Mouse (Mus musculus): ENCODE measurements around the gene Ltbp1. TPM values are rescaled to one million over a fixed set of nuclear protein-coding genes. Genes with fewer than 3 reads are reported as not detected.

Ltbp1 gene
- polyA plus RNA-seq, 1 experiment = 20.3 TPM

DNA sequence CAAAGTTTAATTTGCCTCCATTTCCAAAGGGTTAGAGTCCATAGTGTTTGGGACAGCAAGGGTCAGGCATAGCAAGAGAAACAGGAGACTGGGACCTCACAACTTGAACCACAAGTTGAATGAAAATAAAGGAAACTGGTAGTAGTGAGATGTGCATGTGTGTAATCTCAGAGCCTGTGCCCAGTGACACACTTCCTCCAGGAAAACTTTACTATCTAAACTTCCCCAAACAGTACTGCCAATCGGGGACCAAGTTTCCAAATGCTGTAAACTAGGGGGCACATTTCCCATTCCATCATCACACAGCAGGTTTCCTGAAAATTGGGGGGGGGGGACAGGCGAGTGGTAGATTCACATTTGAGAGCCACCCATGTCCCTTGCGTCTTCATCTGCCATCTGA, 267.1 kb downstream of the Ltbp1 start:
- 50% methylated on average over 3 of the region's 3 CpGs for WGBS
- no peak for TF ChIP-seq CTCF (IDR thresholded peaks at IDR 0.05; ENCODE audit: control insufficient read depth, insufficient read depth, low read length)
- TF ChIP-seq POLR2A (IDR thresholded peaks at IDR 0.05; ENCODE audit: borderline replicate concordance, control insufficient read depth, low read depth, low read length) = no peak
- Histone ChIP-seq H3K27ac (ENCODE audit: control insufficient read depth, insufficient read depth, low read depth, low read length, poor library complexity) (no peak overlapping the region), H3K4me3 (replicated peaks; ENCODE audit: control insufficient read depth, low read depth, low read length) (no peak overlapping the region), H3K4me1 (ENCODE audit: control insufficient read depth, insufficient read depth, low read length) (no peaks in the 10 kb centered on the region)

DNA sequence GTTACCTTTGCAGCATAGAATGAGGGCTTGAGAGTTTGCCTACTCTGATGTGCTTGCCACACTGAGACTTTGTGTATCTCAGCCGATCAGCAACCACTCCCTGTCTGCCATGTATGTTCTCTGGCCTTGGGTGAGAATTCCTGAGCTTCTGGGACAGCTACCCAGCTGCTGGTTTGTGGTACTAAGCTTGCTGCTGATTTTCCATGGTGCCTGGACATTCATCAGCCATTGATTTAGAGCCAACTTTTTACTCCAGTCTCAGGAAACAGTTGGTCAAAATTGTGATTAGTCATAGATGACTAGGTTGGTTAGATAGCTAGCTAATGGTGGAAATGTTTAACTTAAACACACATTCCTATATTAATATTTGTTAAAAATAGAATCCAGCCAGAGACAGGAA, 267.9 kb downstream of the Ltbp1 start:
- WGBS = 77% methylated on average over 1 of the region's 1 CpGs
- Histone ChIP-seq H3K4me3 (replicated peaks; ENCODE audit: control insufficient read depth, low read depth, low read length) (no peak overlapping the region), H3K4me1 (ENCODE audit: control insufficient read depth, insufficient read depth, low read length) (no peaks in the 10 kb centered on the region), H3K27ac (ENCODE audit: control insufficient read depth, insufficient read depth, low read depth, low read length, poor library complexity) (no peak overlapping the region)
- TF ChIP-seq CTCF (IDR thresholded peaks at IDR 0.05; ENCODE audit: control insufficient read depth, insufficient read depth, low read length) = no peak
- TF ChIP-seq POLR2A (IDR thresholded peaks at IDR 0.05; ENCODE audit: borderline replicate concordance, control insufficient read depth, low read depth, low read length) = no peak

DNA sequence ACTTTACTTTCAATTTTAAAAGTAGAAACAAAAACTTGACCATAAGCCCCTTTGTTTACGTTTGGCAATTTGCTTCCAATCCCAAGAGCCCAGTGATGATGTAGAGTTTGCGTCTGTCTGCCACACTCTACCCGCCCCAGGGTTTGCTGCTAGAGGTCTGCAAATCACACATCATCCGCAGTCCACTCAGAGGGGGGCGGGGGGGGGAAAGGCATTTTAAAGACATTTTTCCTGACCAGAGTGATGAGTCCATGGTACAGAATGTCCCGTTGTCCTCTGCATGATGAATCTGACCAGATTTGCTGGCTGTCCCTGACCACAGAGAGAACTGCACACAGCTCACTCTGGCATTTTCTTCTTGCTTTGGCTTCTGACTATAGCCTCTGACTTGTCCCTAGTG, 269.9 kb downstream of the Ltbp1 start:
- TF ChIP-seq POLR2A (IDR thresholded peaks at IDR 0.05; ENCODE audit: borderline replicate concordance, control insufficient read depth, low read depth, low read length) (no peak), CTCF (IDR thresholded peaks at IDR 0.05; ENCODE audit: control insufficient read depth, insufficient read depth, low read length) (no peak)
- no peak overlapping the region for H3K27ac ChIP-seq (ENCODE audit: control insufficient read depth, insufficient read depth, low read depth, low read length, poor library complexity)
- no peaks in the 10 kb centered on the region for H3K4me1 ChIP-seq (ENCODE audit: control insufficient read depth, insufficient read depth, low read length)
- no peak overlapping the region for H3K4me3 ChIP-seq (replicated peaks; ENCODE audit: control insufficient read depth, low read depth, low read length)
- 78% methylated on average over 6 of the region's 6 CpGs for WGBS

DNA sequence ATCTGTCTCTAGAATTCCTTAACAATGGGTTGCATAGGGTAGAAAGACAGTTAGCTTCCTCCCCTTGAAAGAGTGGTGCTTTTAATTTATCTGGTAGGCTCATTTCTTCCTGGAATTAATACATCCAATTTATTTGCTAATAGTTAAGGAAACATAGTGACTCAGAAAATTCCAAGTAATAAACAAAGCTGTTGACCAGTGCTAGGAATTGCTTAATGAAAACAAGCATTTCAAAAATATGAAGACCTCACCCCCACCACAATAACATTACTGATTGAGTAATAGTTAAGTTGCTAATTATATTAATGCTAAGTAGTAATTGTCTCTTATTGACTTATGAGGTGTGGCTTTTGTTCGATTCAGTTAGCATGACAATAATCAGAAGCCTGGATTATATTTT, 272.7 kb downstream of the Ltbp1 start:
- no peaks in the 10 kb centered on the region for H3K4me1 ChIP-seq (ENCODE audit: control insufficient read depth, insufficient read depth, low read length)
- TF ChIP-seq CTCF (IDR thresholded peaks at IDR 0.05; ENCODE audit: control insufficient read depth, insufficient read depth, low read length) (no peak), POLR2A (IDR thresholded peaks at IDR 0.05; ENCODE audit: borderline replicate concordance, control insufficient read depth, low read depth, low read length) (no peak)
- H3K4me3 ChIP-seq (replicated peaks; ENCODE audit: control insufficient read depth, low read depth, low read length) = no peak overlapping the region
- H3K27ac ChIP-seq (ENCODE audit: control insufficient read depth, insufficient read depth, low read depth, low read length, poor library complexity) = no peak overlapping the region
- 61% methylated on average over 1 of the region's 1 CpGs for WGBS

DNA sequence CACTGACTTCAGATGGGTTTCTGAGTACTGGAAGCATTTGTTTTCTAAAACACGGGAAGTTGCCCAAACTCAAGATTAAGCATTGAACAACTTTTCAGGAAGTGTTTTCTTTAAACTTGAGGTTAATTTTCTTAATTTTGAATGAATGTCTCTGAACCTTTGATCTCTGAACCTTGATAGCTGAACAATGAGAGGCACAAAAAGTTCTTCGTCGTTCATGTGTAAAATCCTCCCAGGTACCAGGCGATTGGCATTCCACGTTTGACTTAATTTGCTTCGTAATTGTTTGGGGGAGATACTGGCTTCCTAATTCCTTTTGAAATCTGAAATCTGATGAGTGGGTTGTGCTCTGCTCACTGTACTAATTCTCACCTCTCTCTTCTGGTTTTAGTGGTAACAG, 273.2 kb downstream of the Ltbp1 start:
- TF ChIP-seq POLR2A (IDR thresholded peaks at IDR 0.05; ENCODE audit: borderline replicate concordance, control insufficient read depth, low read depth, low read length) (no peak), CTCF (IDR thresholded peaks at IDR 0.05; ENCODE audit: control insufficient read depth, insufficient read depth, low read length) (no peak)
- H3K27ac ChIP-seq (ENCODE audit: control insufficient read depth, insufficient read depth, low read depth, low read length, poor library complexity) = no peak overlapping the region
- no peaks in the 10 kb centered on the region for H3K4me1 ChIP-seq (ENCODE audit: control insufficient read depth, insufficient read depth, low read length)
- WGBS = 70% methylated on average over 6 of the region's 6 CpGs
- no peak overlapping the region for H3K4me3 ChIP-seq (replicated peaks; ENCODE audit: control insufficient read depth, low read depth, low read length)

DNA sequence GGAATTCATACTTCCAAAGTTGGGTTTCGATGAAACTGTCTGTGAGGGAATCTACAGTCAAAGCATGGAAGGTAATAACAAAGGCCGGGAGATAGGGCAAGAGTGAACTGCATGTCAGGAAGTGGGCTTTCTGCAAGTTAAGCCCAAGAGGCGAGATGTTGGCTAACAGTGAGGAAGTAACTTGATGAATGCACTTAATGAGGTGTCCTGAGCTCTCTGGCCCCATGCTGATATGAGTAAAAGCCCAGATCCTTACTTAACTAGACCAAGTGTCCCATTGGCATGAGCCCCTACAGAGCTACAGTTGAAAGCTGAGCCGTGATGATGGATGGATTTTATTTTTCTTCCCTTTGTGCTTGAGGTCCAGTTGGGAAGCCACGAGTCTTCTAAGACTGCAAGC, 276.0 kb downstream of the Ltbp1 start:
- no peak overlapping the region for H3K4me3 ChIP-seq (replicated peaks; ENCODE audit: control insufficient read depth, low read depth, low read length)
- no peaks in the 10 kb centered on the region for H3K4me1 ChIP-seq (ENCODE audit: control insufficient read depth, insufficient read depth, low read length)
- TF ChIP-seq POLR2A (IDR thresholded peaks at IDR 0.05; ENCODE audit: borderline replicate concordance, control insufficient read depth, low read depth, low read length) (no peak), CTCF (IDR thresholded peaks at IDR 0.05; ENCODE audit: control insufficient read depth, insufficient read depth, low read length) (no peak)
- WGBS = 50% methylated on average over 5 of the region's 5 CpGs
- H3K27ac ChIP-seq (ENCODE audit: control insufficient read depth, insufficient read depth, low read depth, low read length, poor library complexity) = no peak overlapping the region

DNA sequence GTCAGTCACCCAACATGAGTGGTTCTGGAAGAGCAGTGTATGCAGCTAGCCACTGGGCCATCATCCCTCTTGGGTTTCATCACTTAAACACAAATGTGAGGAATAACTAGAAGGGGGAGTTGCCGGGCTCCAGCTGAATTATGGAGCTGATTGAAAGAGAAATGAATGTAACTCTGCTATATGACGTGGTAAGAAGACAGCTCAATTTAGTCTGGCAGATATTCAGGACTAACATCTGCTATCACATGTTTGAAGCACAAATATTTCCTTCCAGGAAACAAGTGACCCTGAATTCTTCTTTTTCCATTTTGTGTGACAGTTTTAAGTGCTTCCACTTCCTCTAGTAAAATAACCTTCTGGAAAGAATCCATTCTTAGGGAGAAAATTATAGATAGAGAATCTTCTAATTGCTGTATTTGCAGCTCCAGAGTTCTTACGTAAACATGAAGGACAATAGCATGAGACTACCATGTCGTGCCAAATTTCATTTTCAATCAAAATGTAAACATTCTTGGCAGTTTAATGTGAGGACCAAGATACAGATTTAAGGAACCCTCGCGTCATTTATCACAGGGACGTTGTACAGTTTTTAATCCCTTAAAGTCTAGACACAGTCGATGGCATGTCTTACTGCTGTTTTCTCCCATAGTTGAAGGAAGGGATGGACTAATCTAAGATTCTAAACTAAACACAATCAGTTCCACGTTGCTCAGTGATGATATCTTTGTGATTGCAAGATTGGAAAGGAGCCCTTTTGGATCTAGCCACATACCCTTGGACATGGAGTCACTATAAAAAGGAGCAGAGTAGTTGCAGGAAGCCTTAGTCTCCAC, 279.7 kb downstream of the Ltbp1 start:
- 78% methylated on average over 9 of the region's 9 CpGs for WGBS
- H3K4me3 ChIP-seq (replicated peaks; ENCODE audit: control insufficient read depth, low read depth, low read length) = no peak overlapping the region
- no peak for TF ChIP-seq POLR2A (IDR thresholded peaks at IDR 0.05; ENCODE audit: borderline replicate concordance, control insufficient read depth, low read depth, low read length)
- no peak for TF ChIP-seq CTCF (IDR thresholded peaks at IDR 0.05; ENCODE audit: control insufficient read depth, insufficient read depth, low read length)
- H3K4me1 ChIP-seq (ENCODE audit: control insufficient read depth, insufficient read depth, low read length) = no peaks in the 10 kb centered on the region
- H3K27ac ChIP-seq (ENCODE audit: control insufficient read depth, insufficient read depth, low read depth, low read length, poor library complexity) = no peak overlapping the region

DNA sequence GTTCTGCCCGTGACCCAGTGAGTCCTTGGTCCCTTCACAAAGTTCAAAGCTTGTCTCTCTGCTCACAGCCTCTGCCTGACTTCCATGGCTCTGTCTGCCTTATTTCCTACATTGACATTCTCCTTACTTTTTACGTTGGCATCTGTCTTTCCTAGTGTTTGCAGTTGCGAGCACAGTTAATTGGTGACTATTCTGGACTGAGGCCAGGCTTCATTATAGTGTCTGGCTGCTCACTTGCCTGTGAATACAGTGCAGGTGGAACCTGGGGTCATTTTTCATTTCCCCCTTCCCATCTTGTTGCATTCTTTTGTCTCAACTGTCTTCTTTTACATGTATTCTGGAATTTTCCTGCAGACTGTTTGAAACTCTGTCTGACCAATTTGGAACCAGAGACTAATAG, 287.6 kb downstream of the Ltbp1 start:
- WGBS = 75% methylated on average over 3 of the region's 3 CpGs
- TF ChIP-seq POLR2A (IDR thresholded peaks at IDR 0.05; ENCODE audit: borderline replicate concordance, control insufficient read depth, low read depth, low read length) (no peak), CTCF (IDR thresholded peaks at IDR 0.05; ENCODE audit: control insufficient read depth, insufficient read depth, low read length) (no peak)

More for the DNA sequence above, 287.6 kb downstream of the Ltbp1 start:
- Histone ChIP-seq H3K4me1 (ENCODE audit: control insufficient read depth, insufficient read depth, low read length) (no peaks in the 10 kb centered on the region), H3K27ac (ENCODE audit: control insufficient read depth, insufficient read depth, low read depth, low read length, poor library complexity) (no peak overlapping the region), H3K4me3 (replicated peaks; ENCODE audit: control insufficient read depth, low read depth, low read length) (no peak overlapping the region)
